Mouse (Mus musculus) hindlimb bud, embryonic 11.5 days (tissue): ENCODE data around the gene Cnga1.

Experiments
- DNase-seq: peaks from one replicate; pipeline ENCODE4 v3.0.0-alpha.2; 2012; ENCODE audit warnings: low read depth, low spot score; ENCODE audit errors: extremely low spot score

Gene Cnga1

GRCm38 (mm10) chr5:72644175-72644574, at the start of gene Cnga1:
Gene Cnga1 (minus strand): TSS chr5:72644275.
- no peak for DNase-seq

GRCm38 (mm10) chr5:72690516-72690915, 46.4 kb upstream of the Cnga1 start:
- DNase-seq: no peak

- no peak for DNase-seq
Observed at GRCm38 (mm10) chr5:72689556-72689955, 45.5 kb upstream of the Cnga1 start.

- no peak for DNase-seq
Observed at GRCm38 (mm10) chr5:72681451-72681850, 37.4 kb upstream of the Cnga1 start.

- DNase-seq: no peak
Observed at GRCm38 (mm10) chr5:72674994-72675542, 31.0 kb upstream of the Cnga1 start.

- no peak for DNase-seq
Observed at GRCm38 (mm10) chr5:72671017-72671699, 27.1 kb upstream of the Cnga1 start.

- no peak for DNase-seq
Observed at GRCm38 (mm10) chr5:72668351-72668750, 24.3 kb upstream of the Cnga1 start.

GRCm38 (mm10) chr5:72666428-72666827, 22.4 kb upstream of the Cnga1 start:
- DNase-seq: no peak

GRCm38 (mm10) chr5:72665281-72665680, 21.2 kb upstream of the Cnga1 start:
- no peak for DNase-seq

- DNase-seq: no peak
Observed at GRCm38 (mm10) chr5:72664854-72665253, 20.8 kb upstream of the Cnga1 start.

- DNase-seq: no peak
Observed at GRCm38 (mm10) chr5:72664126-72664525, 20.1 kb upstream of the Cnga1 start.

- DNase-seq: no peak
Observed at GRCm38 (mm10) chr5:72661051-72661781, 17.1 kb upstream of the Cnga1 start.

- no peak for DNase-seq
Observed at GRCm38 (mm10) chr5:72658375-72658774, 14.3 kb upstream of the Cnga1 start.

GRCm38 (mm10) chr5:72656270-72656791, 12.3 kb upstream of the Cnga1 start:
- no peak for DNase-seq

GRCm38 (mm10) chr5:72653068-72653674, 9.1 kb upstream of the Cnga1 start:
- DNase-seq: no peak

- DNase-seq: no peak
Observed at GRCm38 (mm10) chr5:72648987-72649735, 5.1 kb upstream of the Cnga1 start.

- no peak for DNase-seq
Observed at GRCm38 (mm10) chr5:72647958-72648595, 4.0 kb upstream of the Cnga1 start.

GRCm38 (mm10) chr5:72647418-72647907, 3.4 kb upstream of the Cnga1 start, which contains the start of gene Nipal1:
Gene Nipal1 (plus strand): TSS chr5:72647795.
- DNase-seq: no peak

- no peak for DNase-seq
Observed at GRCm38 (mm10) chr5:72646996-72647395, 2.9 kb upstream of the Cnga1 start.

GRCm38 (mm10) chr5:72646131-72646530, 2.1 kb upstream of the Cnga1 start:
- DNase-seq: no peak
